Mouse (Mus musculus) thymus, postnatal 36 days (tissue): ENCODE measurements around the gene Glis3.

Source experiments
- DNase-seq, 2 experiments: peaks; one replicate each; pipeline ENCODE4 v3.0.0; 2022; ENCODE audit warnings: mixed read lengths in 2 of 2

The Glis3 gene

GRCm38 (mm10) chr19:28529006-28529405 lies 150.9 kb downstream of the Glis3 start:
- no peak for DNase-seq

- DNase-seq, result no peak
These were observed 152.4 kb downstream of the Glis3 start for GRCm38 (mm10) chr19:28527446-28527845.

GRCm38 (mm10) chr19:28525331-28525730 lies 154.5 kb downstream of the Glis3 start:
- no peak for DNase-seq

- DNase-seq, result no peak
These were observed 157.6 kb downstream of the Glis3 start for GRCm38 (mm10) chr19:28522289-28522688.

GRCm38 (mm10) chr19:28520761-28521181 lies 159.1 kb downstream of the Glis3 start:
- no peak for DNase-seq

GRCm38 (mm10) chr19:28520128-28520745 lies 159.6 kb downstream of the Glis3 start:
- DNase-seq, result no peak

- DNase-seq, result no peak
These were observed 160.6 kb downstream of the Glis3 start for GRCm38 (mm10) chr19:28519296-28519695.

GRCm38 (mm10) chr19:28518846-28519245 lies 161.0 kb downstream of the Glis3 start:
- no peak for DNase-seq

- no peak for DNase-seq
These were observed 161.6 kb downstream of the Glis3 start for GRCm38 (mm10) chr19:28518266-28518665.

GRCm38 (mm10) chr19:28517464-28518080 lies 162.3 kb downstream of the Glis3 start:
- DNase-seq, result no peak

- DNase-seq, result no peak
These were observed 163.4 kb downstream of the Glis3 start for GRCm38 (mm10) chr19:28516487-28516886.

GRCm38 (mm10) chr19:28512475-28512874 lies 167.4 kb downstream of the Glis3 start:
- no peak for DNase-seq

- no peak for DNase-seq
These were observed 168.0 kb downstream of the Glis3 start for GRCm38 (mm10) chr19:28511910-28512309.

GRCm38 (mm10) chr19:28505376-28505775 lies 174.5 kb downstream of the Glis3 start:
- DNase-seq, result no peak

GRCm38 (mm10) chr19:28503011-28503410 lies 176.9 kb downstream of the Glis3 start:
- no peak for DNase-seq

GRCm38 (mm10) chr19:28500975-28501374 lies 178.9 kb downstream of the Glis3 start:
- DNase-seq, result no peak

GRCm38 (mm10) chr19:28500505-28500904 lies 179.4 kb downstream of the Glis3 start:
- no peak for DNase-seq

GRCm38 (mm10) chr19:28499786-28500185 lies 180.1 kb downstream of the Glis3 start:
- no peak for DNase-seq

- DNase-seq, result no peak
These were observed 184.0 kb downstream of the Glis3 start for GRCm38 (mm10) chr19:28495926-28496325.

GRCm38 (mm10) chr19:28493605-28494260 lies 186.1 kb downstream of the Glis3 start:
- no peak for DNase-seq

GRCm38 (mm10) chr19:28478055-28478454 lies 201.8 kb downstream of the Glis3 start:
- no peak for DNase-seq

GRCm38 (mm10) chr19:28477326-28477863 lies 202.5 kb downstream of the Glis3 start:
- DNase-seq, result no peak

GRCm38 (mm10) chr19:28473621-28474020 lies 206.3 kb downstream of the Glis3 start:
- no peak for DNase-seq

- no peak for DNase-seq
These were observed 208.7 kb downstream of the Glis3 start for GRCm38 (mm10) chr19:28471144-28471543.
